Mouse (Mus musculus) neural tube, embryonic 11.5 days (tissue): ENCODE measurements around the gene Calm5. TPM values are rescaled to one million over a fixed set of nuclear protein-coding genes. Genes with fewer than 3 reads are reported as not detected.
"Not testable (repeated sequence)": the region's sequence is repeated elsewhere in the genome, so short reads cannot be mapped to it uniquely, and the experiment has no call there.

Experiments
- ATAC-seq: fragments of 200-750 bp; cut with Nextera tagmentation; 2 replicates; pipeline ENCODE4 v1.8.0; 2017; ENCODE audit warnings: moderate number of reproducible peaks, mild to moderate bottlenecking, moderate TSS enrichment, moderate library complexity; ENCODE audit not compliant: insufficient read depth, low FRiP score, low TSS enrichment
- DNase-seq: peaks from one replicate; pipeline ENCODE4 v3.0.0-alpha.2; 2015; ENCODE audit warnings: low spot score
- H3K27ac ChIP-seq: fragments of 300-500 bp; sonication (generic); 2 replicates; pipeline ENCODE4 v1.5.1; 2014; ENCODE audit warnings: low read depth, mild to moderate bottlenecking, low read length
- H3K27me3 ChIP-seq: fragments of 300-500 bp; sonication (generic); 2 replicates; pipeline ENCODE4 v1.6.1; 2014; ENCODE audit warnings: mild to moderate bottlenecking, low read length, mixed read lengths; ENCODE audit not compliant: control insufficient read depth, insufficient read depth
- H3K36me3 ChIP-seq: fragments of 300-500 bp; sonication (generic); 2 replicates; pipeline ENCODE4 v1.6.1; 2014; ENCODE audit warnings: mild to moderate bottlenecking, low read length, moderate library complexity, mixed read lengths; ENCODE audit not compliant: control insufficient read depth, insufficient read depth
- H3K4me1 ChIP-seq: fragments of 300-500 bp; sonication (generic); 2 replicates; pipeline ENCODE4 v1.6.1; 2014; ENCODE audit warnings: low read length, mixed read lengths; ENCODE audit not compliant: control insufficient read depth, insufficient read depth
- H3K4me2 ChIP-seq: fragments of 300-500 bp; sonication (generic); 2 replicates; pipeline ENCODE4 v1.6.1; 2014; ENCODE audit warnings: low read depth, mild to moderate bottlenecking, moderate library complexity
- H3K4me3 ChIP-seq: fragments of 300-500 bp; sonication (generic); 2 replicates; pipeline ENCODE4 v1.5.1; 2014; ENCODE audit warnings: low read depth, low read length
- H3K9ac ChIP-seq: fragments of 300-500 bp; sonication (generic); 2 replicates; pipeline ENCODE4 v1.6.1; 2014; ENCODE audit warnings: mild to moderate bottlenecking, low read length
- H3K9me3 ChIP-seq: fragments of 300-500 bp; sonication (generic); 2 replicates; pipeline ENCODE4 v1.6.1; 2016; ENCODE audit warnings: low read length; ENCODE audit not compliant: control insufficient read depth
- WGBS: fragments of 180-500 bp; shearing (Covaris S2); extraction: QIAGEN DNeasy Blood & Tissue Kit; methylation state at CpG from one replicate; pipeline ENCODE4 v1.1.7; 2014; 5-methylcytosine and 5-hydroxymethylcytosine counted together
- polyA plus RNA-seq: library from polyadenylated mRNA; unstranded; fragments of >200 nt; fragmentation: Nextera tagmentation; extraction: Ambion mirVana; gene quantifications from 2 replicates; pipeline ENCODE4 v1.2.1, GENCODE M21; 2014

Gene Calm5
- polyA plus RNA-seq, 1 experiment from 2014 or later: not detected

- Histone ChIP-seq H3K9ac (no peak overlapping the region), H3K4me3 (no peak overlapping the region), H3K4me1 (no peaks in the 10 kb centered on the region), H3K4me2 (no peak overlapping the region), H3K27ac (no peak overlapping the region), H3K27me3 (no peaks in the 10 kb centered on the region), H3K9me3 (no peaks in the 10 kb centered on the region), H3K36me3 (no peaks in the 10 kb centered on the region)
- DNase-seq: no peak
- ATAC-seq: no peak
These were observed 28.2 kb upstream of the Calm5 start for GRCm38 (mm10) chr13:3825726-3826125.

GRCm38 (mm10) chr13:3831546-3831945, 22.4 kb upstream of the Calm5 start:
- Histone ChIP-seq H3K9ac (no peak overlapping the region), H3K4me3 (no peak overlapping the region), H3K9me3 (no peaks in the 10 kb centered on the region), H3K27me3 (no peaks in the 10 kb centered on the region), H3K4me2 (no peak overlapping the region), H3K36me3 (no peaks in the 10 kb centered on the region), H3K27ac (no peak overlapping the region), H3K4me1 (no peaks in the 10 kb centered on the region)
- DNase-seq (no peak), ATAC-seq (no peak)
- WGBS: 78% methylated on average over 5 of the region's 5 CpGs

- Histone ChIP-seq H3K27ac (no peak overlapping the region), H3K9ac (no peak overlapping the region), H3K4me2 (no peak overlapping the region), H3K27me3 (no peaks in the 10 kb centered on the region), H3K36me3 (no peaks in the 10 kb centered on the region), H3K9me3 (no peaks in the 10 kb centered on the region), H3K4me3 (no peak overlapping the region), H3K4me1 (no peaks in the 10 kb centered on the region)
- no peak for ATAC-seq
- 56% methylated on average over 1 of the region's 1 CpGs for WGBS
- no peak for DNase-seq
These were observed 22.0 kb upstream of the Calm5 start for GRCm38 (mm10) chr13:3831994-3832393.

- Histone ChIP-seq H3K4me3 (no peak overlapping the region), H3K36me3 (no peaks in the 10 kb centered on the region), H3K4me2 (no peak overlapping the region), H3K27ac (no peak overlapping the region), H3K9me3 (no peaks in the 10 kb centered on the region), H3K27me3 (no peaks in the 10 kb centered on the region), H3K9ac (no peak overlapping the region), H3K4me1 (no peaks in the 10 kb centered on the region)
- DNase-seq (no peak), ATAC-seq (no peak)
- WGBS: 71% methylated on average over 2 of the region's 2 CpGs
These were observed 21.5 kb upstream of the Calm5 start for GRCm38 (mm10) chr13:3832450-3832849.

- H3K36me3 ChIP-seq, ATAC-seq, H3K27ac ChIP-seq: not testable (repeated sequence)
These were observed 20.3 kb upstream of the Calm5 start for GRCm38 (mm10) chr13:3833644-3834043.

GRCm38 (mm10) chr13:3837312-3837807, 16.6 kb upstream of the Calm5 start, which contains the start of gene Calm4:
Gene Calm4, plus strand, starts transcription at chr13:3837757.
- DNase-seq, H3K27ac ChIP-seq, H3K27me3 ChIP-seq, H3K4me1 ChIP-seq, H3K9me3 ChIP-seq, H3K4me2 ChIP-seq, ATAC-seq, H3K9ac ChIP-seq, H3K4me3 ChIP-seq, H3K36me3 ChIP-seq: not testable (repeated sequence)

More at GRCm38 (mm10) chr13:3833644-3834043, 20.3 kb upstream of the Calm5 start:
- H3K9ac ChIP-seq, H3K9me3 ChIP-seq, DNase-seq, H3K4me1 ChIP-seq, H3K27me3 ChIP-seq, H3K4me2 ChIP-seq, H3K4me3 ChIP-seq: not testable (repeated sequence)

GRCm38 (mm10) chr13:3840662-3841061, 13.3 kb upstream of the Calm5 start:
- H3K4me3 ChIP-seq, H3K36me3 ChIP-seq, H3K9me3 ChIP-seq, H3K9ac ChIP-seq, H3K27me3 ChIP-seq, DNase-seq, H3K27ac ChIP-seq, H3K4me2 ChIP-seq, H3K4me1 ChIP-seq, ATAC-seq: not testable (repeated sequence)

GRCm38 (mm10) chr13:3850330-3850729, 3.6 kb upstream of the Calm5 start:
- Histone ChIP-seq H3K4me3 (no peak overlapping the region), H3K27me3 (no peaks in the 10 kb centered on the region), H3K4me2 (no peak overlapping the region), H3K36me3 (no peaks in the 10 kb centered on the region), H3K9ac (no peak overlapping the region), H3K4me1 (no peaks in the 10 kb centered on the region), H3K27ac (no peak overlapping the region), H3K9me3 (no peaks in the 10 kb centered on the region)
- 100% methylated on average over 1 of the region's 1 CpGs for WGBS
- ATAC-seq (no peak), DNase-seq (no peak)

GRCm38 (mm10) chr13:3854856-3855255, 883 bp downstream of the Calm5 start:
- Histone ChIP-seq H3K36me3 (no peaks in the 10 kb centered on the region), H3K27ac (no peak overlapping the region), H3K9ac (no peak overlapping the region), H3K4me1 (no peaks in the 10 kb centered on the region), H3K9me3 (no peaks in the 10 kb centered on the region), H3K4me2 (no peak overlapping the region), H3K4me3 (no peak overlapping the region), H3K27me3 (no peaks in the 10 kb centered on the region)
- DNase-seq: no peak
- 84% methylated on average over 2 of the region's 2 CpGs for WGBS
- ATAC-seq: no peak
